Mouse (Mus musculus): ENCODE measurements around the gene Cog2. TPM values are rescaled to one million over a fixed set of nuclear protein-coding genes. Genes with fewer than 3 reads are reported as not detected.

The Cog2 gene
- polyA plus RNA-seq, 1 experiment, result 14.2 TPM

- H3K27ac ChIP-seq (ENCODE audit: control insufficient read depth, insufficient read depth, low read depth, low read length), result no peak overlapping the region
- H3K4me3 ChIP-seq (ENCODE audit: control insufficient read depth, low read depth, low read length), result no peak overlapping the region
- H3K36me3 ChIP-seq (ENCODE audit: control insufficient read depth, insufficient read depth, low read length), result no peaks in the 10 kb centered on the region
- H3K27me3 ChIP-seq (ENCODE audit: control insufficient read depth, insufficient read depth, low read length), result no peaks in the 10 kb centered on the region
- TF ChIP-seq CTCF (IDR thresholded peaks at IDR 0.05; ENCODE audit: control insufficient read depth, insufficient read depth, insufficient replicate concordance, low read depth, low read length), result no peak
- TF ChIP-seq POLR2A (IDR thresholded peaks at IDR 0.05; ENCODE audit: control insufficient read depth, low read depth, low read length), result no peak
- no peaks in the 10 kb centered on the region for H3K4me1 ChIP-seq (ENCODE audit: control insufficient read depth, insufficient read depth, low read length)
These were observed 21.2 kb upstream of the Cog2 start for GRCm38 (mm10) chr8:124499236-124499937.

GRCm38 (mm10) chr8:124499938-124500239 is 20.7 kb upstream of the Cog2 start:
- TF ChIP-seq POLR2A (IDR thresholded peaks at IDR 0.05; ENCODE audit: control insufficient read depth, low read depth, low read length) (no peak), CTCF (IDR thresholded peaks at IDR 0.05; ENCODE audit: control insufficient read depth, insufficient read depth, insufficient replicate concordance, low read depth, low read length) (no peak)
- Histone ChIP-seq H3K27ac (ENCODE audit: control insufficient read depth, insufficient read depth, low read depth, low read length) (no peak overlapping the region), H3K4me3 (ENCODE audit: control insufficient read depth, low read depth, low read length) (no peak overlapping the region)

DNA sequence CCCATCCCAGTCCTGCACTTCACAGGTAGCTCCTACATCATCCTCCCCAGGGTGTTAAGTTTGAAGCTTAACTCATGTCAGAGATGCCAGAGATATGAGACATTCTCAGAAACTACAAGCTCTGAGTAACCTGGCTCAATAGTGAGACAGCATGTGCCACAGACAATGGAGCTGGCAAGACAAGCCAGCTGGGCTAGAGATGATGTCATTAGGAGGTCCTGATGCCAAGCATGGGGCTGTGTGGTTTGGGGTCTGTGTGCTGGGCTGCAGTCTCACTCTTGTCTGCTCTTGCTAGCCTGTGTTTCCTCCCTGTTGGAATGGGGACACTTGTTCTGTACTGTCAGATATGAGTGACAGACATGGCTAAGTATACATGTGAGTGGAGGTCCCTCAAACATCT is 14.9 kb upstream of the Cog2 start:
- H3K27me3 ChIP-seq (ENCODE audit: control insufficient read depth, insufficient read depth, low read length), result no peaks in the 10 kb centered on the region
- no peaks in the 10 kb centered on the region for H3K4me1 ChIP-seq (ENCODE audit: control insufficient read depth, insufficient read depth, low read length)
- no peak for TF ChIP-seq POLR2A (IDR thresholded peaks at IDR 0.05; ENCODE audit: control insufficient read depth, low read depth, low read length)
- TF ChIP-seq CTCF (IDR thresholded peaks at IDR 0.05; ENCODE audit: control insufficient read depth, insufficient read depth, insufficient replicate concordance, low read depth, low read length), result no peak
- no peaks in the 10 kb centered on the region for H3K36me3 ChIP-seq (ENCODE audit: control insufficient read depth, insufficient read depth, low read length)
- H3K27ac ChIP-seq (ENCODE audit: control insufficient read depth, insufficient read depth, low read depth, low read length), result no peak overlapping the region
- no peak overlapping the region for H3K4me3 ChIP-seq (ENCODE audit: control insufficient read depth, low read depth, low read length)

More at GRCm38 (mm10) chr8:124499938-124500239, 20.7 kb upstream of the Cog2 start:
- Histone ChIP-seq H3K36me3 (ENCODE audit: control insufficient read depth, insufficient read depth, low read length) (no peaks in the 10 kb centered on the region), H3K27me3 (ENCODE audit: control insufficient read depth, insufficient read depth, low read length) (no peaks in the 10 kb centered on the region), H3K4me1 (ENCODE audit: control insufficient read depth, insufficient read depth, low read length) (no peaks in the 10 kb centered on the region)

DNA sequence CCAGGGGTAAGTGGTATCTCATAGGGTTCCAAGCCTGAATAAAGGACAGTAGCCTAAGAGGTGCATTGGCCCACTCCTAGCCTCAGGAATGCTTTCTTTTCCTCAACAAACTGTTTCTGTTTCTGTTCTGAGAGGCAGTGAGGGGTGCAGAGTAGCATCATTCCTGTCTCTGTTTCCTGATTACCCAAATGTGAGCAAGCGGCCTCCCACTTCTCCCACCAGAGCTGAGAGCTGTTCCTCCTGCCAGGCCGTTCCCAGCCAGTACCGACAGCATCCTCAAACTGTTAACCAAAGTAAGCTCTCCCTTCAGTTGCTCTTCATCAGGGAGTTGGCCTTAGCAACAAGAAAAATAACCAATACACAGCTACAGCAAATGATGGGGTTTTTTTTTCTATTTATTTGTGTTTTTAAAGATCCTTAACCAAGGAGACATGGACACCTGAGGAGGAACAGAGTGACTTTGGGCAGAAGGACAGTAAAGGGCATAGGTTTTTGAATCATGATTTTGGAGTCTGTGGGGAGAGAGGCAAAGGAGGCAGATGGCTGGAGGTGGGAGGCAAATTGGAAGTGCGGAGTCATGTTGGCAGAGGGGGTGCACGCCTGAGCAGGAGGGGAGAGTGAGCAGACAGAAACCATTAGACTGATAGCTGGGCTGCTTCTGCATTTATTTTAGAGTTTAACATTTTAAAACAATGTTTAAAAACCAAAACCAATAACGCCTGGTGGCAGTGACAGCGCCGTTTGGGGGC is 12.8 kb upstream of the Cog2 start:
- Histone ChIP-seq H3K27me3 (ENCODE audit: control insufficient read depth, insufficient read depth, low read length) (no peaks in the 10 kb centered on the region), H3K4me3 (ENCODE audit: control insufficient read depth, low read depth, low read length) (no peak overlapping the region), H3K36me3 (ENCODE audit: control insufficient read depth, insufficient read depth, low read length) (no peaks in the 10 kb centered on the region), H3K4me1 (ENCODE audit: control insufficient read depth, insufficient read depth, low read length) (no peaks in the 10 kb centered on the region), H3K27ac (ENCODE audit: control insufficient read depth, insufficient read depth, low read depth, low read length) (no peak overlapping the region)
- TF ChIP-seq CTCF (IDR thresholded peaks at IDR 0.05; ENCODE audit: control insufficient read depth, insufficient read depth, insufficient replicate concordance, low read depth, low read length) (no peak), POLR2A (IDR thresholded peaks at IDR 0.05; ENCODE audit: control insufficient read depth, low read depth, low read length) (no peak)

DNA sequence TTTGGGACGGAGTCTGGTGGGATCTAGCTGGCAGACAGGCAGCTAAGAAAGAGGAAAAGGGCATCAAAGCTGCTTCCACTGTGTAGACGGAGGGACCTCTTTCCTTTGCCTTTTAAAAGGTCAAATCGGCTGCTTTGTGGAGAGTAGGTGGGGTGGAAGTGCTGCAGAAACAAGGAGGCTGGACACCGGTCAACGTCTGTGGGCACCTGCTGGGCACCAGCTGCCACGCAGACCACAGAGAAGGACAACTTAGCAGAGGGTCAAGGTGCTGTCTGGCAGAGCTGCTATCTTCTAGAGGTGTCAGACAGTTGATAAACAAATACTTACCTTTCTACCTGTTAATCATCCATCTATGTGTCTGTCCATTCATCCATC is 12.3 kb upstream of the Cog2 start:
- H3K27me3 ChIP-seq (ENCODE audit: control insufficient read depth, insufficient read depth, low read length), result no peaks in the 10 kb centered on the region
- no peaks in the 10 kb centered on the region for H3K4me1 ChIP-seq (ENCODE audit: control insufficient read depth, insufficient read depth, low read length)
- H3K27ac ChIP-seq (ENCODE audit: control insufficient read depth, insufficient read depth, low read depth, low read length), result no peak overlapping the region
- no peak overlapping the region for H3K4me3 ChIP-seq (ENCODE audit: control insufficient read depth, low read depth, low read length)
- TF ChIP-seq POLR2A (IDR thresholded peaks at IDR 0.05; ENCODE audit: control insufficient read depth, low read depth, low read length) (no peak), CTCF (IDR thresholded peaks at IDR 0.05; ENCODE audit: control insufficient read depth, insufficient read depth, insufficient replicate concordance, low read depth, low read length) (no peak)
- no peaks in the 10 kb centered on the region for H3K36me3 ChIP-seq (ENCODE audit: control insufficient read depth, insufficient read depth, low read length)

DNA sequence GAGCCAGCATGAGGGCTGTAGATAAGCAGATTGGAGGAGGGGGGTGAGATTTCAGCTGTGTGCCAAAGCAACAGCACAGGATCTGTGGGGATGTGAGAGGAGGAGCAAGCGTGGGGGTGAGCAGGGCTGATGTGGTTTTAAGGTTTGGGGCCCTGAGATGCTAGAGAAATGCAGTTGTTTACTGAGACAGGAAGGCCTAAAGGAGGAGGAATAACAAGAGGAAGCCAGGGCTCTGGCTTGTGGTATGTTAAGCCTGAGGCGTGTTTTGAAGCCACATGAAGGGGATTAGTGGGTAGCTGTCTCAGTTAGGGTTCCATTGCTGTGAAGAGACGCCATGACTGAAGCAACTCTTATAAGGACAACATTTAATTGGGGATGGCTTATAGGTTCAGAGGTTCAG is 11.4 kb upstream of the Cog2 start:
- Histone ChIP-seq H3K36me3 (ENCODE audit: control insufficient read depth, insufficient read depth, low read length) (no peaks in the 10 kb centered on the region), H3K27ac (ENCODE audit: control insufficient read depth, insufficient read depth, low read depth, low read length) (no peak overlapping the region), H3K4me1 (ENCODE audit: control insufficient read depth, insufficient read depth, low read length) (no peaks in the 10 kb centered on the region), H3K27me3 (ENCODE audit: control insufficient read depth, insufficient read depth, low read length) (no peaks in the 10 kb centered on the region), H3K4me3 (ENCODE audit: control insufficient read depth, low read depth, low read length) (no peak overlapping the region)
- TF ChIP-seq POLR2A (IDR thresholded peaks at IDR 0.05; ENCODE audit: control insufficient read depth, low read depth, low read length) (no peak), CTCF (IDR thresholded peaks at IDR 0.05; ENCODE audit: control insufficient read depth, insufficient read depth, insufficient replicate concordance, low read depth, low read length) (no peak)

GRCm38 (mm10) chr8:124516039-124516438 is 4.5 kb upstream of the Cog2 start:
- Histone ChIP-seq H3K27ac (ENCODE audit: control insufficient read depth, insufficient read depth, low read depth, low read length) (no peak overlapping the region), H3K27me3 (ENCODE audit: control insufficient read depth, insufficient read depth, low read length) (no peaks in the 10 kb centered on the region), H3K4me3 (ENCODE audit: control insufficient read depth, low read depth, low read length) (no peak overlapping the region), H3K4me1 (ENCODE audit: control insufficient read depth, insufficient read depth, low read length) (peaks cover 5% of the 10 kb centered on the region), H3K36me3 (ENCODE audit: control insufficient read depth, insufficient read depth, low read length) (no peaks in the 10 kb centered on the region)
- TF ChIP-seq CTCF (IDR thresholded peaks at IDR 0.05; ENCODE audit: control insufficient read depth, insufficient read depth, insufficient replicate concordance, low read depth, low read length), result no peak
- no peak for TF ChIP-seq POLR2A (IDR thresholded peaks at IDR 0.05; ENCODE audit: control insufficient read depth, low read depth, low read length)
